Mouse (Mus musculus) cerebral cortex, adult 2 months (tissue): ENCODE results near the gene Mrgprb5.

Source experiments
- WGBS: fragments of 180-500 bp; shearing (Covaris S2); methylation state at CpG from one replicate; pipeline ENCODE4 v1.1.7; 2018; 5-methylcytosine and 5-hydroxymethylcytosine counted together

The Mrgprb5 gene

GRCm38 (mm10) chr7:48168919-48169318 is at the start of gene Mrgprb5:
Gene Mrgprb5 (minus strand): TSS chr7:48169019.
- 70% methylated on average over 2 of the region's 2 CpGs for WGBS

GRCm38 (mm10) chr7:48199188-48199587 is 30.4 kb upstream of the Mrgprb5 start, which contains the start of gene Mrgprb4:
Gene Mrgprb4 (minus strand): TSS chr7:48199288.
- WGBS, result 85% methylated on average over 3 of the region's 3 CpGs

GRCm38 (mm10) chr7:48167471-48167870 is 1.3 kb downstream of the Mrgprb5 start:
- 75% methylated on average over 2 of the region's 2 CpGs for WGBS

- WGBS, result 2% methylated on average over 17 of the region's 17 CpGs
These were observed 30.5 kb downstream of the Mrgprb5 start for GRCm38 (mm10) chr7:48138248-48138702.

- WGBS, result 3% methylated on average over 50 of the region's 52 CpGs
These were observed 31.4 kb downstream of the Mrgprb5 start for GRCm38 (mm10) chr7:48137216-48138077.

- 63% methylated on average over 4 of the region's 4 CpGs for WGBS
These were observed 36.1 kb downstream of the Mrgprb5 start for GRCm38 (mm10) chr7:48132674-48133073.

- WGBS, result under 1% methylated on average over 6 of the region's 7 CpGs
These were observed 36.6 kb downstream of the Mrgprb5 start for GRCm38 (mm10) chr7:48132247-48132646.

- 0% methylated on average over 11 of the region's 14 CpGs for WGBS
These were observed 37.0 kb downstream of the Mrgprb5 start for GRCm38 (mm10) chr7:48131820-48132219.

GRCm38 (mm10) chr7:48123806-48124205 is 45.0 kb downstream of the Mrgprb5 start:
- WGBS, result 67% methylated on average over 5 of the region's 5 CpGs
